8 mouse cellular contexts compared by ENCODE assay signal in the genomic region with DNA sequence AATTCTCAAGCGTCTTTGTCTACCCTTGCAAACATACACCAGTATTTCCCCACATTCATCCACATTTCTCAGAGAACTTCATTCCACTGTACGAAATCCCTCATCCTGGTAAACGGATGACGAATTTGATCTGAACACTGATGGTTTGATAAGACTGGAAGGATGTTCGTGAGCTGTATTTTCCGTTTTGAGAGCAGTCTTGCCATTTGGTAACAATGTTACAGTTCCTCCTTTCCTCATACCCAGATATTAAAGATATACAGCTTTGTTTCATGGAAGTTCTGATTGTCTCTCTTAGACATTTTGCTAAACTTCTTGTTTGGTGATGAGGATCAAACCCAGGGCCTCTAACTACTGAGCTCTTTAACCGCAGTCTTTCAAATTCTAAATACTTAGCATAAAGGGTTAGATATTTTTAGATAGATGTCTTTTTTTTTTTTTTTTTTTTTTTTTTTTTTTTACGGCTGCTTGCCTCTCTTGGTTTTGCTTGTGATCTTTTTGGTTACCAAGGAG. TPM values are rescaled to one million over a fixed set of nuclear protein-coding genes. Genes with fewer than 3 reads are reported as not detected.
DNase-seq lines count a peak whose midpoint lies in the region; ATAC-seq and TF ChIP-seq lines count a peak whose summit lies in the region.

No protein-coding gene starts in this region.

- no peaks in the 10 kb centered on the region for H3K27me3 ChIP-seq in liver, adult 2 months (ENCODE audit: control insufficient read depth, insufficient read depth, low read length)
- no peaks in the 10 kb centered on the region for H3K27me3 ChIP-seq in embryonic facial prominence, embryonic 11.5 days (ENCODE audit: control insufficient read depth, insufficient read depth, low read length)
- no peaks in the 10 kb centered on the region for H3K27me3 ChIP-seq in intestine, postnatal 0 days (replicated peaks; ENCODE audit: control insufficient read depth, insufficient read depth, low read length)
- no peaks in the 10 kb centered on the region for H3K27me3 ChIP-seq in midbrain, postnatal 0 days (ENCODE audit: insufficient read depth, low read length)

- peak overlapping the region; percentile 22 for H3K4me2 ChIP-seq in embryonic facial prominence, embryonic 11.5 days (ENCODE audit: low read depth, low read length)
- H3K4me2 ChIP-seq in intestine, postnatal 0 days (replicated peaks; ENCODE audit: low read depth) = peak overlapping the region; percentile 73
- peak overlapping the region; percentile 64; the same call in 1 of the 2 replicates for H3K4me2 ChIP-seq in midbrain, postnatal 0 days (ENCODE audit: low read depth, low read length, poor library complexity, severe bottlenecking)

- no peak for ATAC-seq in embryonic facial prominence, embryonic 11.5 days (replicated peaks; ENCODE audit: insufficient number of reproducible peaks, low FRiP score, low TSS enrichment, low read depth)
- ATAC-seq in intestine, postnatal 0 days = no peak
- ATAC-seq in midbrain, postnatal 0 days (ENCODE audit: low FRiP score) = no peak

- H3K27ac ChIP-seq in liver, adult 2 months (replicated peaks; ENCODE audit: insufficient read depth, low read depth, low read length) = peak overlapping the region; percentile 69
- H3K27ac ChIP-seq in embryonic facial prominence, embryonic 11.5 days (replicated peaks; ENCODE audit: low read depth, low read length) = no peak overlapping the region
- no peak overlapping the region for H3K27ac ChIP-seq in intestine, postnatal 0 days (ENCODE audit: low read depth, low read length)
- H3K27ac ChIP-seq in midbrain, postnatal 0 days (ENCODE audit: low read depth, low read length) = peak overlapping the region; percentile 74

- peaks cover 12% of the 10 kb centered on the region for H3K4me1 ChIP-seq in liver, adult 2 months (ENCODE audit: control insufficient read depth, insufficient read depth, low read length)
- H3K4me1 ChIP-seq in embryonic facial prominence, embryonic 11.5 days (ENCODE audit: control insufficient read depth, insufficient read depth, low read length) = no peaks in the 10 kb centered on the region
- no peaks in the 10 kb centered on the region for H3K4me1 ChIP-seq in intestine, postnatal 0 days (replicated peaks; ENCODE audit: control insufficient read depth, insufficient read depth, low read length)
- no peaks in the 10 kb centered on the region for H3K4me1 ChIP-seq in midbrain, postnatal 0 days (ENCODE audit: insufficient read depth, low read length)

- intact Hi-C loops in left cerebral cortex, postnatal 4 days (cut with DNase I) = no loop called here

- H3K79me2 ChIP-seq in liver, adult 2 months (ENCODE audit: control insufficient read depth, insufficient read depth, low read length) = peaks cover 15% of the 10 kb centered on the region; the same call in 1 of the 2 replicates

- 52% methylated on average over 8 of the region's 8 CpGs for WGBS in liver, adult 2 months
- whole genome bisulfite sequencing in embryonic facial prominence, embryonic 11.5 days = 59% methylated on average over 8 of the region's 8 CpGs
- WGBS in intestine, postnatal 0 days = 48% methylated on average over 8 of the region's 8 CpGs
- 53% methylated on average over 8 of the region's 8 CpGs for WGBS in midbrain, postnatal 0 days

- H3K9ac ChIP-seq in liver, adult 2 months (ENCODE audit: low read depth, low read length) = peak overlapping the region; percentile 85
- H3K9ac ChIP-seq in embryonic facial prominence, embryonic 11.5 days (replicated peaks; ENCODE audit: low read length) = 0 out of 2 replicates have a peak overlapping the region, but pooled peaks have one; percentile 33
- H3K9ac ChIP-seq in intestine, postnatal 0 days (ENCODE audit: low read depth, low read length) = peak overlapping the region; percentile 92; the same call in 1 of the 2 replicates
- peak overlapping the region; percentile 88; the same call in 1 of the 2 replicates for H3K9ac ChIP-seq in midbrain, postnatal 0 days (replicated peaks; ENCODE audit: low read length, poor library complexity, severe bottlenecking)

- no peak for TF ChIP-seq CTCF in liver, adult 2 months (IDR thresholded peaks at IDR 0.05; ENCODE audit: low read depth, low read length)
- TF ChIP-seq CTCF in intestine, postnatal 0 days (IDR thresholded peaks at IDR 0.05; ENCODE audit: low read depth) = no peak
- no peak for TF ChIP-seq CTCF in midbrain, postnatal 0 days (IDR thresholded peaks at IDR 0.05)

- DNase-seq in liver, adult 2 months (ENCODE audit: extremely low read depth, low read depth, low spot score) = no peak
- DNase-seq in liver = no peak
- no peak for DNase-seq in embryonic facial prominence, embryonic 11.5 days (ENCODE audit: low spot score)
- no peak for DNase-seq in midbrain, postnatal 0 days (ENCODE audit: low spot score)
- no peak for DNase-seq in spleen, postnatal 4 days (ENCODE audit: low spot score in 2 of 2)
- no peak for DNase-seq in left cerebral cortex, postnatal 4 days
- no peak for DNase-seq in urinary bladder, postnatal 4 days (ENCODE audit: low spot score in 2 of 2)

- no peaks in the 10 kb centered on the region for H3K9me3 ChIP-seq in embryonic facial prominence, embryonic 11.5 days (replicated peaks; ENCODE audit: control insufficient read depth, low read length)
- H3K9me3 ChIP-seq in intestine, postnatal 0 days (ENCODE audit: control insufficient read depth) = no peaks in the 10 kb centered on the region
- H3K9me3 ChIP-seq in midbrain, postnatal 0 days (ENCODE audit: low read length) = no peaks in the 10 kb centered on the region

- peak overlapping the region; percentile 72 for H3K4me3 ChIP-seq in liver, adult 2 months (ENCODE audit: insufficient read depth, low read depth, low read length)
- H3K4me3 ChIP-seq in embryonic facial prominence, embryonic 11.5 days (ENCODE audit: low read depth, low read length) = peak overlapping the region; percentile 93
- peak overlapping the region; percentile 93 for H3K4me3 ChIP-seq in intestine, postnatal 0 days (ENCODE audit: low read depth, low read length)
- peak overlapping the region; percentile 95 for H3K4me3 ChIP-seq in midbrain, postnatal 0 days (ENCODE audit: low read depth, low read length)

- TF ChIP-seq POLR2A in liver, adult 2 months (IDR thresholded peaks at IDR 0.05; ENCODE audit: extremely low read depth, insufficient read depth, low read length) = no peak

- H3K36me3 ChIP-seq in liver, adult 2 months (ENCODE audit: control insufficient read depth, insufficient read depth, low read length) = no peaks in the 10 kb centered on the region
- H3K36me3 ChIP-seq in embryonic facial prominence, embryonic 11.5 days (replicated peaks; ENCODE audit: control insufficient read depth, insufficient read depth, low read depth, low read length) = no peaks in the 10 kb centered on the region
- H3K36me3 ChIP-seq in intestine, postnatal 0 days (ENCODE audit: control insufficient read depth, insufficient read depth) = no peaks in the 10 kb centered on the region
- no peaks in the 10 kb centered on the region for H3K36me3 ChIP-seq in midbrain, postnatal 0 days (ENCODE audit: insufficient read depth, low read length)

RNA-seq across cellular contexts. Expression of a gene that starts 0.6 kb away (rescaled TPM):
- 38.1 and 42.5 TPM in 2 replicates for total RNA-seq in liver, adult 2 months (2014; rRNA removed)
- polyA plus RNA-seq in liver, adult 2 months (2012; rRNA removed) = 2.3 and 2.5 TPM in 2 replicates
- 13.6 and 14.1 TPM in 2 replicates for polyA plus RNA-seq in embryonic facial prominence, embryonic 11.5 days (2014; fragmentation: Nextera tagmentation; extraction: Ambion mirVana)
- 5.7 and 6.0 TPM in 2 replicates for polyA plus RNA-seq in intestine, postnatal 0 days (2015; fragmentation: Nextera tagmentation; extraction: Ambion mirVana)
- 20.4 and 23.5 TPM in 2 replicates for total RNA-seq in midbrain, postnatal 0 days (2014; rRNA removed)
- polyA plus RNA-seq in midbrain, postnatal 0 days (2015; fragmentation: Nextera tagmentation; extraction: Ambion mirVana) = 7.5 and 7.7 TPM in 2 replicates
- total RNA-seq in left cerebral cortex, postnatal 4 days (2021) = 10 to 100 TPM; 19.2 to 19.5 TPM

Comparison
In these comparisons a context has a peak if more than half of its experiments do, and no peak if none do; other contexts are left out.
1. H3K27ac ChIP-seq: peak in liver, adult 2 months (single experiment) and midbrain, postnatal 0 days (single experiment); none in embryonic facial prominence, embryonic 11.5 days (single experiment) and intestine, postnatal 0 days (single experiment).
2. H3K9ac ChIP-seq: peak in every context shown above with its lines; median percentile 92 in intestine, postnatal 0 days; 88 in midbrain, postnatal 0 days; 85 in liver, adult 2 months; 33 in embryonic facial prominence, embryonic 11.5 days.
3. H3K4me2 ChIP-seq: peak in every context shown above with its lines; median percentile 73 in intestine, postnatal 0 days; 64 in midbrain, postnatal 0 days; 22 in embryonic facial prominence, embryonic 11.5 days.
4. Peak in every context shown above with its lines, with median percentiles within 50 percentile points of each other: H3K4me3 ChIP-seq.